Mouse (Mus musculus) forebrain, embryonic 15.5 days (tissue): ENCODE measurements around the gene Zfp764. TPM values are rescaled to one million over a fixed set of nuclear protein-coding genes. Genes with fewer than 3 reads are reported as not detected.
"Not testable (repeated sequence)": the region's sequence is repeated elsewhere in the genome, so short reads cannot be mapped to it uniquely, and the experiment has no call there.

Experiments
- ATAC-seq: fragments of 200-750 bp; cut with Nextera tagmentation; replicated peaks from 2 replicates; pipeline ENCODE4 v1.8.0; 2017; ENCODE audit warnings: mild to moderate bottlenecking, moderate TSS enrichment, moderate library complexity
- H3K27ac ChIP-seq: fragments of 300-500 bp; sonication (generic); replicated peaks from 2 replicates; pipeline ENCODE4 v1.5.1; 2015; ENCODE audit warnings: mild to moderate bottlenecking, inconsistent platforms
- H3K27me3 ChIP-seq: fragments of 300-500 bp; sonication (generic); 2 replicates; pipeline ENCODE4 v1.6.1; 2015; ENCODE audit warnings: inconsistent platforms
- H3K36me3 ChIP-seq: fragments of 300-500 bp; sonication (generic); 2 replicates; pipeline ENCODE4 v1.6.1; 2015; ENCODE audit warnings: mild to moderate bottlenecking, inconsistent platforms
- H3K4me1 ChIP-seq: fragments of 300-500 bp; sonication (generic); 2 replicates; pipeline ENCODE4 v1.6.1; 2015; ENCODE audit warnings: inconsistent platforms
- H3K4me2 ChIP-seq: fragments of 300-500 bp; sonication (generic); replicated peaks from 2 replicates; pipeline ENCODE4 v1.6.1; 2015; ENCODE audit warnings: mild to moderate bottlenecking, inconsistent platforms
- H3K4me3 ChIP-seq: fragments of 300-500 bp; sonication (generic); 2 replicates; pipeline ENCODE4 v1.5.1; 2015; ENCODE audit warnings: mild to moderate bottlenecking, inconsistent platforms
- H3K9ac ChIP-seq: fragments of 300-500 bp; sonication (generic); replicated peaks from 2 replicates; pipeline ENCODE4 v1.6.1; 2015; ENCODE audit warnings: mild to moderate bottlenecking, inconsistent platforms
- H3K9me3 ChIP-seq: fragments of 300-500 bp; sonication (generic); 2 replicates; pipeline ENCODE4 v1.6.1; 2016; ENCODE audit warnings: inconsistent platforms
- WGBS: fragments of 180-500 bp; shearing (Covaris S2); methylation state at CpG from one replicate; pipeline ENCODE4 v1.1.7; 2015; ENCODE audit warnings: mixed read lengths; 5-methylcytosine and 5-hydroxymethylcytosine counted together
- polyA plus RNA-seq: library from polyadenylated mRNA; unstranded; fragments of >200 nt; fragmentation: Nextera tagmentation; extraction: Ambion mirVana; gene quantifications from 2 replicates; pipeline ENCODE4 v1.2.1, GENCODE M21; 2015

Gene Zfp764
- 4.6 and 6.1 TPM in 2 replicates for polyA plus RNA-seq

GRCm38 (mm10) chr7:127406002-127406987 lies at the start of gene Zfp764:
Gene Zfp764 (minus strand): TSS chr7:127406822.
- H3K4me1 ChIP-seq, H3K36me3 ChIP-seq, H3K9me3 ChIP-seq, H3K27me3 ChIP-seq: not testable (repeated sequence)
- peak within 1 kb of the TSS; percentile 73 for H3K9ac ChIP-seq
- H3K4me3 ChIP-seq, result peak within 1 kb of the TSS; percentile 54
- H3K4me2 ChIP-seq, result peak within 1 kb of the TSS; percentile 95
- ATAC-seq, result peak; percentile 88
- WGBS, result 5% methylated on average over 40 of the region's 40 CpGs
- peak within 1 kb of the TSS; percentile 75 for H3K27ac ChIP-seq

GRCm38 (mm10) chr7:127454905-127455304 lies 48.3 kb upstream of the Zfp764 start:
- Histone ChIP-seq H3K9ac (no peak overlapping the region), H3K36me3 (peaks cover 23% of the 10 kb centered on the region), H3K27me3 (no peaks in the 10 kb centered on the region), H3K4me3 (no peak overlapping the region), H3K4me2 (no peak overlapping the region), H3K9me3 (no peaks in the 10 kb centered on the region), H3K27ac (no peak overlapping the region), H3K4me1 (peaks cover 33% of the 10 kb centered on the region)
- ATAC-seq, result no peak
- WGBS, result 92% methylated on average over 7 of the region's 7 CpGs

GRCm38 (mm10) chr7:127453056-127453455 lies 46.4 kb upstream of the Zfp764 start:
- Histone ChIP-seq H3K4me2 (no peak overlapping the region), H3K4me1 (peaks cover 42% of the 10 kb centered on the region), H3K27me3 (no peaks in the 10 kb centered on the region), H3K4me3 (no peak overlapping the region), H3K36me3 (peaks cover 16% of the 10 kb centered on the region), H3K9me3 (no peaks in the 10 kb centered on the region), H3K9ac (no peak overlapping the region), H3K27ac (no peak overlapping the region)
- WGBS, result 98% methylated on average over 2 of the region's 2 CpGs
- ATAC-seq, result no peak

GRCm38 (mm10) chr7:127449966-127450365 lies 43.3 kb upstream of the Zfp764 start:
- H3K9me3 ChIP-seq, result no peaks in the 10 kb centered on the region
- 80% methylated on average over 7 of the region's 7 CpGs for WGBS
- peaks cover 48% of the 10 kb centered on the region for H3K4me1 ChIP-seq

GRCm38 (mm10) chr7:127448521-127449300 lies 42.1 kb upstream of the Zfp764 start, which contains the start of gene Zfp689:
Gene Zfp689 (minus strand): TSS chr7:127449158.
- Histone ChIP-seq H3K4me3 (peak within 1 kb of the TSS; percentile 86), H3K9ac (peak within 1 kb of the TSS; percentile 91), H3K36me3 (peaks cover 28% of the 10 kb centered on the region), H3K27me3 (no peaks in the 10 kb centered on the region), H3K9me3 (no peaks in the 10 kb centered on the region), H3K27ac (peak within 1 kb of the TSS; percentile 95), H3K4me1 (peaks cover 48% of the 10 kb centered on the region), H3K4me2 (peak within 1 kb of the TSS; percentile 66)
- under 1% methylated on average over 54 of the region's 54 CpGs for WGBS
- ATAC-seq, result peak; percentile 91

More at GRCm38 (mm10) chr7:127449966-127450365, 43.3 kb upstream of the Zfp764 start:
- H3K9ac ChIP-seq, result peak overlapping the region; percentile 43
- H3K36me3 ChIP-seq, result peaks cover 15% of the 10 kb centered on the region
- H3K27ac ChIP-seq, result peak overlapping the region; percentile 95
- H3K27me3 ChIP-seq, result no peaks in the 10 kb centered on the region
- ATAC-seq, result no peak
- peak overlapping the region; percentile 86 for H3K4me3 ChIP-seq
- peak overlapping the region; percentile 66 for H3K4me2 ChIP-seq

GRCm38 (mm10) chr7:127443976-127444375 lies 37.4 kb upstream of the Zfp764 start:
- 92% methylated on average over 20 of the region's 20 CpGs for WGBS
- Histone ChIP-seq H3K9ac (no peak overlapping the region), H3K36me3 (peaks cover 42% of the 10 kb centered on the region), H3K4me2 (no peak overlapping the region), H3K4me1 (peaks cover 10% of the 10 kb centered on the region), H3K4me3 (no peak overlapping the region), H3K9me3 (no peaks in the 10 kb centered on the region), H3K27ac (no peak overlapping the region), H3K27me3 (no peaks in the 10 kb centered on the region)
- ATAC-seq, result no peak

- no peaks in the 10 kb centered on the region for H3K27me3 ChIP-seq
These were observed 31.1 kb upstream of the Zfp764 start for GRCm38 (mm10) chr7:127437724-127438123.

GRCm38 (mm10) chr7:127435206-127435605 lies 28.6 kb upstream of the Zfp764 start:
- Histone ChIP-seq H3K4me3 (no peak overlapping the region), H3K36me3 (no peaks in the 10 kb centered on the region), H3K27ac (no peak overlapping the region), H3K9me3 (no peaks in the 10 kb centered on the region), H3K4me2 (no peak overlapping the region), H3K27me3 (no peaks in the 10 kb centered on the region), H3K4me1 (no peaks in the 10 kb centered on the region), H3K9ac (no peak overlapping the region)
- no peak for ATAC-seq
- 91% methylated on average over 4 of the region's 4 CpGs for WGBS

More at GRCm38 (mm10) chr7:127437724-127438123, 31.1 kb upstream of the Zfp764 start:
- peaks cover 9% of the 10 kb centered on the region; the same call in 1 of the 2 replicates for H3K36me3 ChIP-seq
- H3K4me1 ChIP-seq, result no peaks in the 10 kb centered on the region
- H3K9ac ChIP-seq, result no peak overlapping the region
- no peaks in the 10 kb centered on the region for H3K9me3 ChIP-seq
- 86% methylated on average over 3 of the region's 3 CpGs for WGBS
- H3K4me3 ChIP-seq, result no peak overlapping the region
- H3K4me2 ChIP-seq, result no peak overlapping the region
- ATAC-seq, result no peak
- no peak overlapping the region for H3K27ac ChIP-seq

- Histone ChIP-seq H3K9me3 (no peaks in the 10 kb centered on the region), H3K4me3 (no peak overlapping the region), H3K4me2 (no peak overlapping the region), H3K4me1 (peaks cover 9% of the 10 kb centered on the region), H3K9ac (no peak overlapping the region), H3K27me3 (peaks cover 12% of the 10 kb centered on the region), H3K36me3 (no peaks in the 10 kb centered on the region), H3K27ac (no peak overlapping the region)
- ATAC-seq, result no peak
- 69% methylated on average over 3 of the region's 3 CpGs for WGBS
These were observed 19.7 kb upstream of the Zfp764 start for GRCm38 (mm10) chr7:127426354-127426753.

GRCm38 (mm10) chr7:127425911-127426310 lies 19.3 kb upstream of the Zfp764 start:
- peaks cover 13% of the 10 kb centered on the region for H3K4me1 ChIP-seq
- no peaks in the 10 kb centered on the region for H3K9me3 ChIP-seq
- H3K36me3 ChIP-seq, result no peaks in the 10 kb centered on the region
- no peak overlapping the region for H3K4me2 ChIP-seq
- H3K9ac ChIP-seq, result no peak overlapping the region
- H3K27ac ChIP-seq, result no peak overlapping the region
- ATAC-seq, result no peak
- no peak overlapping the region for H3K4me3 ChIP-seq
- H3K27me3 ChIP-seq, result peaks cover 12% of the 10 kb centered on the region
- 90% methylated on average over 2 of the region's 2 CpGs for WGBS

- H3K27ac ChIP-seq, result no peak overlapping the region
- no peaks in the 10 kb centered on the region for H3K9me3 ChIP-seq
- no peaks in the 10 kb centered on the region for H3K36me3 ChIP-seq
- peaks cover 12% of the 10 kb centered on the region for H3K27me3 ChIP-seq
- H3K4me3 ChIP-seq, result no peak overlapping the region
- ATAC-seq, result no peak
- peaks cover 16% of the 10 kb centered on the region for H3K4me1 ChIP-seq
- no peak overlapping the region for H3K9ac ChIP-seq
- whole genome bisulfite sequencing, result 87% methylated on average over 3 of the region's 3 CpGs
- no peak overlapping the region for H3K4me2 ChIP-seq
These were observed 18.7 kb upstream of the Zfp764 start for GRCm38 (mm10) chr7:127425291-127425690.

GRCm38 (mm10) chr7:127422247-127422646 lies 15.6 kb upstream of the Zfp764 start:
- WGBS, result 1% methylated on average over 15 of the region's 15 CpGs
- Histone ChIP-seq H3K4me2 (peak overlapping the region; percentile 98), H3K4me3 (peak overlapping the region; percentile 74), H3K27ac (peak overlapping the region; percentile 79), H3K27me3 (peaks cover 12% of the 10 kb centered on the region), H3K36me3 (no peaks in the 10 kb centered on the region), H3K9me3 (no peaks in the 10 kb centered on the region), H3K9ac (peak overlapping the region; percentile 92), H3K4me1 (peaks cover 16% of the 10 kb centered on the region)
- ATAC-seq, result peak; percentile 67
